Mouse (Mus musculus) heart, postnatal 4 days (tissue): ENCODE measurements at regions not wholly inside any gene's neighbourhood (a gene's known extent, or its start where the extent isn't known, plus 50 kb on each side); places are given as distances from the start of the nearest gene placed in this dataset.
A peak's percentile ranks its signal among the peaks of the same experiment; 100 is the strongest.

Source experiments
- DNase-seq: peaks from one replicate; pipeline ENCODE4 v3.0.0; 2021

GRCm38 (mm10) chr6:97741427-97741826 is 65.4 kb upstream of the Mitf start:
- no peak for DNase-seq

- DNase-seq, result no peak
Observed at GRCm38 (mm10) chr6:97740851-97741201, 66.0 kb upstream of the Mitf start.

- DNase-seq, result peak; percentile 76
Observed at GRCm38 (mm10) chr6:97740107-97740850, 66.6 kb upstream of the Mitf start.

DNA sequence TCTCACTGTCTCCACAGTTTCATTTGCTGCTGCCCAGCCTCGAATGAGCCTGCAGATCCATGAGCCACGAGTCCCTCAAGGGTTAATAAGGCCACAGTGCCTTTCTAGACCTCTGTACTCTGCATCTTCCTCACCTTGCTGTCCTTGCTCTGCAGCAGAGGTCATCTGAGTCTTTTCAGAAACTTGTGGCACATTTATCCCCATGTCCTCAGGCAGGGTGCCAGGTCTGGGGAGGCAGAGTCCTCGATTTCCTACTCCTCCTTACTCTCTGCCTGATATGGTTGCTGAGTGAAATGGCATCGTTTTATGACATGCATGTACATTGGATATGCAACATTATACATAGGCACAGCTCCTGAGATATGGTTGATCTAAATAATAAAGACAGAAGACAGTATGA is 68.0 kb upstream of the Mitf start:
- DNase-seq, result no peak

DNA sequence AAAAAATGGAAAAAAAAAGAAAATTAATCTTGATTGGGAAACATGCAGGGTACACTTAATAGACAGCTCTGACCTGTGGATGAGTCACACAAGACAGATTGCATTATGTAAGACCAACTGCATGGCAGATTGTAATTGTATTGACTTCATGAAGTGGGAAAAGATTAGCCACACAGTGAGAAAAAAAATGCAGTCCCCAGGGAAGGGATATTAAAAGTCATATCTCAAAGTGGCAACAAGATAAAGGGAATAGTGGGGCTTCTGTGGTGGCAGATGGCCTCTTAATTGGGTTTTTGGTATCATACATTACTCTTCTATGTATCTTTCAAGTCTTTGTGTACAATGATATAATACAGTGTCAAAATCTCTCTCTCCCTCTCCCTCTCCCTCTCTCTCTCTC is 76.0 kb upstream of the Mitf start:
- DNase-seq, result no peak

GRCm38 (mm10) chr6:97718184-97718910 is 88.5 kb upstream of the Mitf start:
- DNase-seq, result no peak

- no peak for DNase-seq
Observed at GRCm38 (mm10) chr6:97707401-97707800, 90.1 kb upstream of the Frmd4b start.

DNA sequence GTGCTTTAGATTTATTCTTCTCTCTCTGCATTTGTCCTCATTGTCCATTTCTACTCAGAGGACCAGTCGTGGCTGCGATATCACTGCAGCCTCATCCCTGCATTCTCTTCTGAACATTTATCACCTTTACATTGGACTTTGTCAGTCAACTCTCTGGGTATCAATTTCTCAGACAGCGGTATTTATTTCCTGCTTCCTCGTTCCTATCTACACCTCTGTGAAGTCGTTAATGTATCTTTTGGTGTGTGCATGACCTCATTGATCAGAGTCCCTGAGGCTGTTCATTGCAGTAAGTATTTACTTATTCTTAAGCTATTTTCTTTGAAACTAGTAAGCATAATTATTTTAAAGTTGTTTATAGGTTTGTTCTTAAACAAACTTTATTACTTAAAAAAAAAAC is 87.0 kb upstream of the Frmd4b start:
- DNase-seq, result no peak

DNA sequence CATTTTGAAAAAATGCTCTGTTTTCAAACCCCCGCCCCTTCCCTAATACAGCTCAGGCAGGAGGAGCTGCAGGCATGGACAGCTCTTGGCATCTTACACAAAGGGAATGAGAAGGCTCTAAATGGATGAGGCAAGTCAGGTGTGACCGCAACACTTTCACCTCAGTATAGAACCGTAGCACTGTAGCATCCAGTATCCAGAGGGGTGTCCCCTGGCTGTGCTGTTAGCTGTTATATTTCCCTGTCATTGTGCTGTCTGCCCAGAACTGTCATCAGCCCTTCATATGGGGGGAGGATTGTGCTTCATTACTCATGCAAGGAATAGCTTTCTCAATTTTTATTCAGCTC is 82.4 kb upstream of the Frmd4b start:
- DNase-seq, result no peak

DNA sequence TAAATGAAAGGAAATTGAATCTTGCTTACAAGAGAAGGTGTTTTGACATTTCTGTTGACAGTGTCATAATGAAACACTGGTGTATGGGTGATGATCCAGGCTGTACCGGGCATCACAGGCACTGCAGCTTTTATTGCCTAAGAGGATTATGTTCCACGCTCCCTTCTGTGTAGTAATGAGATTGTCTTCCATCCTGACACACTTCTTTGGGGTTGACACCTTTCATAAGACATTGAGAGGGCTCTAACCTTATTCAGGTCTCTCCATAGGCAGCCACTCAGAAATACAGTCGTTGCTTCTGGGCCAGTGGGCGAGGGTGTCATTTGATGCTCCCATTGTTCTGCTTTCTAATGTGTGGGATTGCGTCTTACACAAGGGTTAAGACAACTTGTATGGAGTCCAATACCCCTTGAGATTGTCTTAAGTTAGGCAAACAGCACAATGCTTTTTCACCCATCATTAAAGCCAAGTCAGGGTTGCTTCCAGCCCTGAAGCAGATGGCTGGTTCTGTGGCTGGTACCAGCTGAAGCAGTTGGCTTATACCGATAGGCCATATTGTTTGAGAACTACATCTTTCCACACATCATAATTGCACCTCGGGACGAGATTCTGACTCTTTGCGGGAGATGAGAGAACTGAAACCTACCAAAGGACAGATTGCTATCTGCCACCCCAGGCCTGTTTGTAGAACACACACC is 81.9 kb upstream of the Frmd4b start:
- no peak for DNase-seq

GRCm38 (mm10) chr6:97693281-97693680 is 75.9 kb upstream of the Frmd4b start:
- no peak for DNase-seq

GRCm38 (mm10) chr6:97691136-97691535 is 73.8 kb upstream of the Frmd4b start:
- no peak for DNase-seq

DNA sequence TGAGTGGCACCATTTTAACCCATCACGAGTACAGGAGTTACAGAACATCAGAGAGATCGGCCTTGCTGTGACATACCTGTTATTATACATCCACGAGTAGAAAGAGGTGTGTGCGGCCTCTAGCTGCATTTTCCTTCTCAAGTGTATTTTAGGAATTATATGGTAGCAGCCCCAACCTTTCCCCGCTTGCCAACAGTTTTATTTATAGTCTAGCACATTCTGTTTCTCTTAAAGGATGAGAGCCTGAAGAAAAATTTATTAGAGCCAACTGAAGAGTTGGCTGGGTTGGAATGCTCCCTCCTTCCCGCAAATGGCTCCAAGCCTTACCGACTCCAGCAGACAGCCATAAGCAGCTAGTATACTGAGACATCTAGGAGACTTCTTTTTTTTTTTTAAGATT is 67.0 kb upstream of the Frmd4b start:
- no peak for DNase-seq

DNA sequence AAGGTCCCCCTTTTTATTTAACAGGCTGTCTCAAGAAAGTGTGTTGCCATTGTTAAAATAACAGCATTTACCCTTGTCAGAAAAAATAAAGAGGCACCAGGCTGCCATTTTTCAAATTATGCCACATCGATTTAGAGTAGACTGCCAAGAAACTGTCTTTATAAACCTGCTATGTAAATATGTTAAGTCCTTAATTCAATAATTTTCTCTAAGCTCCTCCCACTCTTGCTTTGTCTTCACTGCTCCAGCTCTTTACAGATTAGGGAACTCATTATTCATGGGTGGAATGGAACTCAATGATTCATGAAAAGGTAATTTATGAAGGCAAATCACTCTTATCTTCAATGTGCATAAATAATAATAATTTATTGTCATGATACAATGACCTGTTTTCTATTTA is 64.9 kb upstream of the Frmd4b start:
- no peak for DNase-seq

GRCm38 (mm10) chr6:97675181-97675756 is 57.9 kb upstream of the Frmd4b start:
- DNase-seq, result no peak

DNA sequence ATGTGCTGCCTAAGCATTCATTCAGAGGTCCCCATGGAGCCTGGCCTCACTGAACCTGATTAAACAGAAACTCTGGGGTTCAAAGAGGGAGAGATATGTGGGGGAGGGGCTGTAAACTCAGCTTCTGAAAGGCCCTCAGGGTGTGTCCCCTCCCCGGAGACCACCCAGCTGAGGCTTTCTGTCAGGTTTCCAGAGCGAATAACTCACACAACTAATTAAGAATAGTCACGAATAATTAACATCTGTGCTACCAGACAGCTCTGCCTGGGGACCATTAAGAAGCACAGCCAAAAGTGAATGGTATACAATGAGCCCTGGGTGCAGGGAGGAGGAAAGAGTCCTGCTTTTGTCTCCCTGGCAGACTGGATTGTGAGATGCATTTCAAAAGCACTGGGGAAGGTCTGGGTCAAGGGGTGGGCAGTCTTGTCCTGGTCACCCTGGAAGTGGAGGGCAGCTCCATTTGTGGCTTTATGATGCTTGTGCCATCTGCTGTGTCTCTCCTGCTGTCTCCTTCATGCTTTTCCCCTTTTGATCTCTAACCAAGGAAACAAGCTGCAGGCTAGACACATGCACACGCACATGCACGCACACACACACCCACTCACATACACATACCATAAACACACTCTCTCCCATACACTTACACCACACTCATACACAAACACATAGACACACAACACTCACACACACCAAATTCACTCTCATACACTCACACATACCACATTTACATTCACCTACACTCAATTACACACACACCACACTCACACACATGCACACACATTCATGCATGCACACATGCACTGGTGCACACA is 49.7 kb upstream of the Frmd4b start:
- DNase-seq, result no peak
